Mouse (Mus musculus): Measurements from ENCODE around the gene Hpf1.

Gene Hpf1

GRCm38 (mm10) chr8:60900147-60900546 lies 9.9 kb downstream of the Hpf1 start:
- DNase-seq: peak; percentile 19

DNA sequence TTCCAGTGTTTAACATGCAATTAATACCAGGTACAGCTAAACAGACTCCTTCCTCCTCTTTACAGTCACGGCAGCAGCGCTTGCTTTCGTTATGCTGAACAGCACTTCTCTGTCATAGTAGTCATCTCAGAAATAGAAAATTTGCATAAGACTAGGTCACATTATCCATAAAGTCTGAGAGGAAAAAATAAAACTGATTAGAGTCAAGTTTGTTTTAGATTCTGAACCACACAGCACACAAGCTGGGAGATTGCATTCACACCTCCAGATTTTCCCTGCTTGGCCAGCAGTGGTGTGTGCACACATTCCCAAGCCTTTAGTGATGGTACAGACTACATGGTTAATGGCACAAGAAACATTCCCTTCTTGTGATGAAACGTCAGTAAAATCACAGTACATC lies 21.9 kb downstream of the Hpf1 start:
- no peak for DNase-seq

GRCm38 (mm10) chr8:60912554-60912953 lies 22.3 kb downstream of the Hpf1 start:
- no peak for DNase-seq

DNA sequence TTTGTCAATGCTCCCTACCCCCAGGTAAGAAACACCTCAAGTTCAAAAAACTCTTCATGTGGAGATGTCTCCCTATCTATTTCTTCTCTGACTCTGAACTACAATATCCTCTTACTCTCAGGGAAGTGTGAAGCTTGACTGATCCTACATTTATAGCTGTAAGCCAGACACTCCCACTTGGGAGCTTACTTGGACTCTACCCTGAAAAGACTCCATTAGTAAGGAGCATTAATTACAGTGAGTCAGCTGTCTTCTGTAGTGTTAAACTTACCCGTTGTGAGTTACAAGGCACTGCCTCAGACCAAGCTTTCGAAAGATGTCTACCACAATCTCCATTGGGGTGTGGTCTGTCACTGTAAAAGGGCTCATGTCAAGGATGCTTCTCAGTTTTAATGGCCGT lies 28.9 kb downstream of the Hpf1 start:
- no peak for DNase-seq

DNA sequence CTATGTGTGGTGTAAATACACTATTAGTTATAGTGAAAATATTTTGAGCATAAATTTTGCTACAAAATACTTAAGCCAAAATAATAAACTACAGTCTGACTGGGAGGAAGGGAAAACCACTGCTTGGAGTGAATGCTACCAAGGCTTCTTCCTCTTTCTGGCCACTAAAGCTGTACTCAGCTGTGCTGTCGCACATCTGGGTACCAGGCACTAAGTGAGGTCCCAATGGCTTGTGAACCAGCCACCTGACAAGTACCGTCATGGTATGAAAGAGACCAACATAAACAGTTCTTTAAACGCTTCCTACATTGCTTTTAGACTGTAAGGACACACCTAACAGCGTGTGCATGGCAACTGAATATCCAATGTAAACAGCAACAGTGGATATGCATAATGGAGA lies 30.0 kb downstream of the Hpf1 start:
- DNase-seq: no peak

- DNase-seq: no peak
Observed at GRCm38 (mm10) chr8:60933617-60934016, 43.4 kb downstream of the Hpf1 start.

- DNase-seq: no peak
Observed at GRCm38 (mm10) chr8:60938717-60939424, 48.7 kb downstream of the Hpf1 start.

DNA sequence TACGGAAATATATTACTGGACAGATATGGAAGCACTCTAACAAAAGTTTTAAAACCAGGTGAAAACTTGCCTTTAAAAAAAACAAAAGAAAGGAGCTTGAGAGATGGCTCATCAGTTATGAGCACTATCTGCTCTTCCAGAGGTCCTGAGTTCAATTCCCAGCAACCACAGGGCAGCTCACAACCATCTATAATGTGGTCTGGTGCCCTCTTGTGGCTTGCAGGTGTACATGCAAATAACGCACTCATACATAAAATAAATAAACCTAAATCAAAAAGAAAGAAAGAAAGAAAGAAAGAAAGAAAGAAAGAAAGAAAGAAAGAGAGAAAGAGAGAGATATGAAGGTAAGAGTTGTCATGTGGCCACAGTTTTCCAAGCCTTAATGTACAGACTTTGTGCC lies 52.6 kb downstream of the Hpf1 start:
- no peak for DNase-seq

- no peak for DNase-seq
Observed at GRCm38 (mm10) chr8:60947503-60947902, 57.3 kb downstream of the Hpf1 start.

DNA sequence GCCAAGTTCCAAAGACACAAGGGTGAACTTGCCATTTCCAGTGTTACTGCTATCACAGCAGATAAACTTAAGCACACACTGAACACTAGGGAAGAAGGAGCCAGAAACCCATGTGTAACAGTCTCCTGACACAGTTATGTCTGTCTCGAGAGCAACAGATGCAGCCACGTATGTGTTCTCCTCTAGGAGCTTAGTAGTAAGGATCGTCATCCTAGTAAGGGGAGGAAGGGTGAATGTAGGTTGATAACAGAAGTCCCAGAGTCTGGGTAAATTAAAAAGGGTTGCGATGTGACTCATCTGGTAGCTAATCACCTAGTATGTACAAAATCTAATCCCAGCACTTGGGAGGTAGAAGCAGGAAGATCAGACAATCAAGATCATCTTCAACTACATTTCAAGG lies 59.6 kb downstream of the Hpf1 start:
- DNase-seq: no peak

DNA sequence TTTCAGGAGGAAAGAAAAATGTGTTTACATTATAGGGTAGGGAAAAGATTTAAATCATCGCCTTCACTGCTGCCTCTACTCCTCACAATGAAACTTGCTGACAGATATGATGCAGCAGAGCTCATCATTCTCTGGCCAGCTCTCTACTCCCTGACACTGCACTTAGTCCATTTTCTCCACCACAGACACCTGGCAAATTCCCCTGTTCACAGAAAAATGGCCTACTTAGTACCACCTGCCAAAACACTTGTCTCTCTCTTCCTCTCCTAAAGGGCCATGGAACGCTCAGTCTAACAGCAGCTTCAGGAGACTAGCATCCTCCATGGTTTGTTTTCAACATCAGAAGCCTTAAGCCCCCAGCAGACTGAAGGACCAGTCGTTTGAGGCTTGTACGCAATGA lies 61.1 kb downstream of the Hpf1 start:
- no peak for DNase-seq

- no peak for DNase-seq
Observed at GRCm38 (mm10) chr8:60951757-60952156, 61.5 kb downstream of the Hpf1 start.

DNA sequence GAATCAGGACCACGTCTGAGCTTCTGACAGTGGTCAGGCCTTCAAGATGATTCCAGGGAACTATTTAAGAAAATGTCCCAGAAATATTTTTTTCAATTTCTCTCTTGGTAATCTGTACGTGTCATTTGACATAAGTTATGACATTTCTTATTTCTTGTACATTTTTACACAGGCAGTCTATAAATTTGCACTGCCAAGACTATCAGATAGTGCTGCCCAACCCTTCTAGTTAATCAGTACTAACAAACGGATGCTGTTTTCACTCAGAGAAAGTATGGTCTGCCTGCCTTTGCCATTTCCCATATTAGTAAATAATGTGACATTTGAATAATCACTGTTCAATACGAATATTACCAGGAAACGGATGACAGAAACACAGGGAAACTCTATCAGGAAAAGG lies 62.6 kb downstream of the Hpf1 start:
- DNase-seq: no peak

GRCm38 (mm10) chr8:60954281-60955014 lies 64.2 kb downstream of the Hpf1 start:
- peak; percentile 58 for DNase-seq

DNA sequence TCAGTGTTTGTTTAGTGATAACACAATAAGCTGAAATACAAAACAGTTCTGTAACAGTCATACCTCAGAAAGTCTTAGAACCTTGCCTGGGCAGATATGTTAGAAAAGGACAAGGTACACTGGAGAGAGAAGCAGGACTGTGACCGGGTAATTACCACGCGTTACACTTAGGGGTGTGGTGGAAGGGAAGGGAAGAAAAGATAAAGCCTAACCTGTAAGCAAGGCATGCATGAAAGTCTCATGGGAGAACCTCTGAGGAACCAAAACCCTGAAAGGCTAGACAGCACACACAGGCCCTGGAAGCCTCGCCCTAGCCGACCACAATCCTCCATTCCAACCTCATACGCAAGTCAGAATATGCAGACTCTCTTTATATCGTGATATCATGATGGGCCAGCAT lies 66.6 kb downstream of the Hpf1 start:
- DNase-seq: no peak

Data from kidney, adult 11 months (tissue).